In the genomic region with DNA sequence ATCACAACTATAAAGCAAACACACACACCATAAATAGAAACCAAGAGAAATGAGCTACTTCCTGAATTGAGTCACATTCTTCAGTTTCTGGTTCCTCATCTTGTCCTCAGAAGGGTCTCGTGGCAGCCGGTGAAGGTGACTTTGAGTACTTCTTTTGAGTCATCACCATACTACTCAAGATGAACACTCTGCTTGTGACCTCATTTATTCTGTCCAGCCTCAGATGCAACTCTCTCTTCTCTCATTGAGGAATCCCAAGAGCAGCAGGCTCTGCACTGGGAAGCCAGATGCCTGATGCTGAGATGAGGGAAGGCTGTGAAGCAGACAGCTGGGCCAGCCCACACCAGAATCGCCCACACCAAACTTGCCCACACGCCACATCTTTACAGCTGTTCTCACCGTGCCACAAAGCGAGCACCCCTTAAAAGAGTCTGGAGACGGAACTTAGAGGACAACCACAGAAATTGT, we compare ENCODE assay signal across 9 mouse cellular contexts. TPM values are rescaled to one million over a fixed set of nuclear protein-coding genes. Genes with fewer than 3 reads are reported as not detected.
A peak's percentile ranks its signal among the peaks of the same experiment; 100 is the strongest.
DNase-seq lines count a peak whose midpoint lies in the region; ATAC-seq and TF ChIP-seq lines count a peak whose summit lies in the region.
"Had no signal": no experiment of that assay in that cellular context is flagged by ENCODE, and none has a peak within 500 bp of the region (broad histone marks: within the 10 kb centered on the region; RNA-seq: fewer than 3 reads in every experiment).

No protein-coding gene starts in this region.

- 0 out of 2 replicates have a peak overlapping the region, but pooled peaks have one; percentile 3 for H3K4me2 ChIP-seq in hindbrain, postnatal 0 days (ENCODE audit: low read depth, low read length)
- no peak overlapping the region for H3K4me2 ChIP-seq in hindbrain, embryonic 13.5 days
- no peak overlapping the region for H3K4me2 ChIP-seq in embryonic facial prominence, embryonic 12.5 days (replicated peaks)
- peak overlapping the region; percentile 25 for H3K4me2 ChIP-seq in limb, embryonic 14.5 days (replicated peaks; ENCODE audit: low read depth, low read length, severe bottlenecking)
- H3K4me2 ChIP-seq in stomach, embryonic 15.5 days = peak overlapping the region; percentile 32; the same call in 1 of the 2 replicates

- no peaks in the 10 kb centered on the region for H3K36me3 ChIP-seq in hindbrain, postnatal 0 days (ENCODE audit: insufficient read depth, low read length)
- no peaks in the 10 kb centered on the region for H3K36me3 ChIP-seq in hindbrain, embryonic 13.5 days
- H3K36me3 ChIP-seq in embryonic facial prominence, embryonic 12.5 days = no peaks in the 10 kb centered on the region
- H3K36me3 ChIP-seq in limb, embryonic 14.5 days (ENCODE audit: control insufficient read depth, insufficient read depth, low read length) = no peaks in the 10 kb centered on the region
- no peaks in the 10 kb centered on the region for H3K36me3 ChIP-seq in stomach, embryonic 15.5 days

- WGBS in hindbrain, postnatal 0 days = 71% methylated on average over 7 of the region's 7 CpGs
- WGBS in hindbrain, embryonic 13.5 days = 75% methylated on average over 7 of the region's 7 CpGs
- 78% methylated on average over 7 of the region's 7 CpGs for WGBS in embryonic facial prominence, embryonic 12.5 days
- WGBS in limb, embryonic 14.5 days = 48% methylated on average over 7 of the region's 7 CpGs
- 67% methylated on average over 7 of the region's 7 CpGs for WGBS in stomach, embryonic 15.5 days

- no peak for TF ChIP-seq CTCF in hindbrain, postnatal 0 days (IDR thresholded peaks at IDR 0.05; ENCODE audit: low read depth)

- no peak for ATAC-seq in hindbrain, postnatal 0 days
- ATAC-seq in hindbrain, embryonic 13.5 days (ENCODE audit: low FRiP score) = no peak
- no peak for ATAC-seq in embryonic facial prominence, embryonic 12.5 days (ENCODE audit: insufficient number of reproducible peaks, insufficient read depth, low FRiP score, low TSS enrichment)
- no peak for ATAC-seq in limb, embryonic 14.5 days (ENCODE audit: low FRiP score, low read depth)
- ATAC-seq in stomach, embryonic 15.5 days (ENCODE audit: insufficient read depth, low FRiP score, low read depth) = no peak

- H3K27ac ChIP-seq in hindbrain, postnatal 0 days = peak overlapping the region; percentile 71; the same call in 1 of the 2 replicates
- no peak overlapping the region; the same call in 1 of the 2 replicates for H3K27ac ChIP-seq in hindbrain, embryonic 13.5 days
- peak overlapping the region; percentile 85 for H3K27ac ChIP-seq in embryonic facial prominence, embryonic 12.5 days
- H3K27ac ChIP-seq in limb, embryonic 14.5 days (replicated peaks; ENCODE audit: low read depth, low read length) = peak overlapping the region; percentile 80
- H3K27ac ChIP-seq in stomach, embryonic 15.5 days = peak overlapping the region; percentile 75

- no peak for DNase-seq in hindbrain, postnatal 0 days (ENCODE audit: low spot score)
- peak; percentile 73 to 77 for DNase-seq in B cell, adult 2 months
- no peak for DNase-seq in limb, embryonic 14.5 days (ENCODE audit: low spot score)
- no peak for DNase-seq in layer of hippocampus, adult 11-12 months (ENCODE audit: low spot score)
- DNase-seq in urinary bladder, postnatal 4 days (ENCODE audit: low spot score in 2 of 2) = no peak

- H3K4me1 ChIP-seq in hindbrain, postnatal 0 days (ENCODE audit: insufficient read depth, low read length) = peaks cover 26% of the 10 kb centered on the region
- H3K4me1 ChIP-seq in hindbrain, embryonic 13.5 days (replicated peaks) = peaks cover 42% of the 10 kb centered on the region
- H3K4me1 ChIP-seq in embryonic facial prominence, embryonic 12.5 days = peaks cover 52% of the 10 kb centered on the region
- peaks cover 63% of the 10 kb centered on the region for H3K4me1 ChIP-seq in limb, embryonic 14.5 days (ENCODE audit: control insufficient read depth, insufficient read depth, low read length)
- H3K4me1 ChIP-seq in stomach, embryonic 15.5 days = peaks cover 52% of the 10 kb centered on the region

- no peak overlapping the region for H3K9ac ChIP-seq in hindbrain, postnatal 0 days (replicated peaks; ENCODE audit: low read length)
- H3K9ac ChIP-seq in hindbrain, embryonic 13.5 days = no peak overlapping the region
- H3K9ac ChIP-seq in embryonic facial prominence, embryonic 12.5 days = no peak overlapping the region
- H3K9ac ChIP-seq in limb, embryonic 14.5 days (ENCODE audit: low read depth, low read length, severe bottlenecking) = no peak overlapping the region
- H3K9ac ChIP-seq in stomach, embryonic 15.5 days = no peak overlapping the region

- no peak overlapping the region for H3K4me3 ChIP-seq in hindbrain, postnatal 0 days (ENCODE audit: low read length)
- no peak overlapping the region for H3K4me3 ChIP-seq in hindbrain, embryonic 13.5 days
- no peak overlapping the region for H3K4me3 ChIP-seq in embryonic facial prominence, embryonic 12.5 days
- H3K4me3 ChIP-seq in limb, embryonic 14.5 days (replicated peaks; ENCODE audit: low read length) = no peak overlapping the region
- H3K4me3 ChIP-seq in stomach, embryonic 15.5 days (replicated peaks) = no peak overlapping the region
- H3K4me3 ChIP-seq: megakaryocyte, embryonic 14.5 days had no signal

- H3K9me3 ChIP-seq in hindbrain, postnatal 0 days (ENCODE audit: low read length) = no peaks in the 10 kb centered on the region
- H3K9me3 ChIP-seq in hindbrain, embryonic 13.5 days = no peaks in the 10 kb centered on the region
- no peaks in the 10 kb centered on the region for H3K9me3 ChIP-seq in embryonic facial prominence, embryonic 12.5 days
- no peaks in the 10 kb centered on the region for H3K9me3 ChIP-seq in limb, embryonic 14.5 days (ENCODE audit: control insufficient read depth, low read length)
- no peaks in the 10 kb centered on the region for H3K9me3 ChIP-seq in stomach, embryonic 15.5 days
- H3K9me3 ChIP-seq: megakaryocyte, embryonic 14.5 days had no signal

- no peak for TF ChIP-seq POLR2A in limb, embryonic 14.5 days (IDR thresholded peaks at IDR 0.05; ENCODE audit: borderline replicate concordance, extremely low read depth, insufficient read depth, insufficient read length)

- no peaks in the 10 kb centered on the region for H3K27me3 ChIP-seq in hindbrain, postnatal 0 days (ENCODE audit: insufficient read depth, low read length)
- H3K27me3 ChIP-seq in hindbrain, embryonic 13.5 days = no peaks in the 10 kb centered on the region
- no peaks in the 10 kb centered on the region for H3K27me3 ChIP-seq in embryonic facial prominence, embryonic 12.5 days
- H3K27me3 ChIP-seq in limb, embryonic 14.5 days (ENCODE audit: control insufficient read depth, insufficient read depth, low read length) = no peaks in the 10 kb centered on the region
- no peaks in the 10 kb centered on the region for H3K27me3 ChIP-seq in stomach, embryonic 15.5 days (replicated peaks)
- H3K27me3 ChIP-seq: megakaryocyte, embryonic 14.5 days had no signal

RNA-seq across cellular contexts. Expression of gene Ier5, which starts 8.0 kb away (rescaled TPM):
- total RNA-seq in hindbrain, postnatal 0 days (2014; rRNA removed) = 51.4 and 60.5 TPM in 2 replicates
- 5.2 and 5.7 TPM in 2 replicates for polyA plus RNA-seq in hindbrain, postnatal 0 days (2015; fragmentation: Nextera tagmentation; extraction: Ambion mirVana)
- 5.5 and 8.8 TPM in 2 replicates for polyA plus RNA-seq in hindbrain, embryonic 13.5 days (2015; fragmentation: Nextera tagmentation; extraction: Ambion mirVana)
- polyA plus RNA-seq in embryonic facial prominence, embryonic 12.5 days (2016; fragmentation: Nextera tagmentation; extraction: Ambion mirVana) = 17.3 and 19.9 TPM in 2 replicates
- polyA plus RNA-seq in limb, embryonic 14.5 days (2012; rRNA removed) = 25.1 and 25.3 TPM in 2 replicates
- 13.6 and 16.2 TPM in 2 replicates for polyA plus RNA-seq in limb, embryonic 14.5 days (2014; fragmentation: Nextera tagmentation; extraction: Ambion mirVana)
- 5.8 TPM in 2 replicates for polyA plus RNA-seq in stomach, embryonic 15.5 days (2015; fragmentation: Nextera tagmentation; extraction: Ambion mirVana)

RNA-seq across cellular contexts. Expression of gene Mr1, which starts 55.2 kb away (rescaled TPM):
- total RNA-seq in hindbrain, postnatal 0 days (2014; rRNA removed) = 4.7 and 8.4 TPM in 2 replicates
- polyA plus RNA-seq in hindbrain, postnatal 0 days (2015; fragmentation: Nextera tagmentation; extraction: Ambion mirVana) = 2.7 and 3.0 TPM in 2 replicates
- polyA plus RNA-seq in hindbrain, embryonic 13.5 days (2015; fragmentation: Nextera tagmentation; extraction: Ambion mirVana) = 1.3 and 2.1 TPM in 2 replicates
- polyA plus RNA-seq in embryonic facial prominence, embryonic 12.5 days (2016; fragmentation: Nextera tagmentation; extraction: Ambion mirVana) = 4.6 and 6.2 TPM in 2 replicates
- 6.9 and 8.2 TPM in 2 replicates for polyA plus RNA-seq in limb, embryonic 14.5 days (2012; rRNA removed)
- polyA plus RNA-seq in limb, embryonic 14.5 days (2014; fragmentation: Nextera tagmentation; extraction: Ambion mirVana) = 10.5 TPM in 2 replicates
- 6.4 and 7.8 TPM in 2 replicates for polyA plus RNA-seq in stomach, embryonic 15.5 days (2015; fragmentation: Nextera tagmentation; extraction: Ambion mirVana)

Comparison
In these comparisons a context has a peak if more than half of its experiments do, and no peak if none do; other contexts are left out.
1. H3K4me2 ChIP-seq: peak in hindbrain, postnatal 0 days (single experiment), limb, embryonic 14.5 days (single experiment) and stomach, embryonic 15.5 days (single experiment); none in hindbrain, embryonic 13.5 days (single experiment) and embryonic facial prominence, embryonic 12.5 days (single experiment).
2. DNase-seq: peak in B cell, adult 2 months (2 of 2); none in hindbrain, postnatal 0 days (single experiment), limb, embryonic 14.5 days (single experiment), layer of hippocampus, adult 11-12 months (single experiment) and urinary bladder, postnatal 4 days (0 of 2).